Mouse (Mus musculus) hindbrain, embryonic 10.5 days (tissue): ENCODE data around the gene Lrrc25. TPM values are rescaled to one million over a fixed set of nuclear protein-coding genes. Genes with fewer than 3 reads are reported as not detected.

Source experiments
- DNase-seq: peaks from one replicate; pipeline ENCODE4 v3.0.0-alpha.2; 2017; ENCODE audit warnings: low spot score
- H3K27ac ChIP-seq: fragments of 300-500 bp; sonication (generic); 2 replicates; pipeline ENCODE4 v1.5.1; 2016; ENCODE audit warnings: mild to moderate bottlenecking, moderate library complexity
- H3K27me3 ChIP-seq: fragments of 300-500 bp; sonication (generic); 2 replicates; pipeline ENCODE4 v1.6.1; 2016; ENCODE audit warnings: mild to moderate bottlenecking; ENCODE audit not compliant: poor library complexity, insufficient read depth, severe bottlenecking
- H3K36me3 ChIP-seq: fragments of 300-500 bp; sonication (generic); 2 replicates; pipeline ENCODE4 v1.6.1; 2016; ENCODE audit warnings: mild to moderate bottlenecking, moderate library complexity
- H3K4me1 ChIP-seq: fragments of 300-500 bp; sonication (generic); replicated peaks from 2 replicates; pipeline ENCODE4 v1.6.1; 2016; ENCODE audit warnings: mild to moderate bottlenecking
- H3K4me3 ChIP-seq: fragments of 300-500 bp; sonication (generic); 2 replicates; pipeline ENCODE4 v1.5.1; 2016; ENCODE audit warnings: mild to moderate bottlenecking, moderate library complexity
- H3K9me3 ChIP-seq: fragments of 300-500 bp; sonication (generic); 2 replicates; pipeline ENCODE4 v1.6.1; 2016; ENCODE audit warnings: mild to moderate bottlenecking, moderate library complexity
- WGBS: fragments of 180-500 bp; shearing (Covaris S2); methylation state at CpG from one replicate; pipeline ENCODE4 v1.1.7; 2016; 5-methylcytosine and 5-hydroxymethylcytosine counted together
- polyA plus RNA-seq: library from polyadenylated mRNA; unstranded; fragments of >200 nt; fragmentation: Nextera tagmentation; extraction: Ambion mirVana; gene quantifications from 2 replicates; pipeline ENCODE4 v1.2.1, GENCODE M21; 2016

Lrrc25 gene
- polyA plus RNA-seq, 1 experiment from 2014 or later, result 1.6 TPM

DNA sequence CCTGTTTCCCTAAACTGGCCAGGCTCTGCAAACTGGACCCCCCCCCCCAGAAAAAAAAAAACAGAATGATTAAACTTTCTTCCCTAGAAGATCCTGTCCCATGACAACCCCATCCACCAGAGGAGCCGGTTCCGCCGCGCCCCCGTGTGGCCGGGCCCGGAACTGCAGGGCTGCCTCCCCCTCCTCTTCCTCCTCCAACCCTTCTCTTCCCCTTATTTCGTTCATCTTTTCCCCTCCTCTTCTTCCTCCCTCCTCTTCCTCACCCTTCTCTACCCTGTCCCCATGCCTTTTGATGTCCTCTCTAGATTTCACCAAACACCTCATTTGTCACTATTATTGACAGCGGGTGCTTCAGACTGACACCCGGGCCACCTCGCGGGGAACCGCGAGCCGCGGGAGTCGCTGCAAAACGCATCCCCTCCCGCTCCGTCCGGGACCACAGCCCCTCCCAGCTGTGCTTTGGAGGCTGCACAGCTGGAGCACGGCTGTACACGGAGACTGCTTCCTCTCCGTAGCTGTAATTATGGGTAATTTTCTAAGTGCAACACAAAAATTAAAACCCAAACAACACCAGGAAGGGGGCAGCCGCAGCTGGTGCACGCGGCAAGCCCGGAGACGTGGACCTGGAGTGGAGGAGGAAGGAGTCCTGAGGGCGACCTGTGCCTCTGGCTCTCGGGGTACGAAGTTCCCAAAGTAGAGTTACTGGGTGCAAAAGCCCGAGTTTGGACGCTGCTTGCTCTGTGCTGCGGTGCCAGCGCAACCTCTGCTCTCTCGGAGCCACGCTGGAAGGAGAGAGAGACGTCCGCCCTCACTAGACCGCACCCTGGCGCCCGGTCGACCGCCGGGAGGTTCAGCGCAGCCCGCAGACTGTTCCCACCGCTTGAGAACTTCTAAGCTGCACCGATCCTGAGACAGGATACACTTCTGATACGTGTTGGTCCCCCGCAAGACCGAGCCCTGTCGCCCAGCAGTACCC, 4.9 kb upstream of the Lrrc25 start:
- under 1% methylated on average over 54 of the region's 54 CpGs for WGBS
- H3K4me1 ChIP-seq, result peaks cover 67% of the 10 kb centered on the region
- no peaks in the 10 kb centered on the region for H3K36me3 ChIP-seq
- peak; percentile 90 for DNase-seq
- peak overlapping the region; percentile 94 for H3K27ac ChIP-seq
- peak overlapping the region; percentile 80 for H3K4me3 ChIP-seq
- H3K27me3 ChIP-seq, result peaks cover 31% of the 10 kb centered on the region
- no peaks in the 10 kb centered on the region for H3K9me3 ChIP-seq

DNA sequence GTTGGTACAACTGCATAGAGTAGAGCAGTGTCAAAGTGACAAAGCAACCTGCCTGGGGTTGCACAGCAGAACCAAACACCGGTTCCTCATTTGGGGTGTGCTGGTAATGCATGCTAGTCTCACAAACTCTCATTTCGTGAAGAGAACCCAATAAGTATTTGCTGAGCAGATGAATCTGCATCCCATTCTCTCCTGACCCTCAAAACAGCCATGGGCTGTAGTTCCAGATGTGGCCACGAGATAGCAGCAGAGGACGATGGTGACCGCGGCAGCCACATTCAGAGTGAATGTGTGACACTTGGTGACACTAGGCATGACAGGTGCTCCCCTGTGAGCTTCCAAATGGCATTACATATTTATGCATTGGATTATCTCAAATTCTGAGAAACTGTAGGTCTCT, 4.1 kb upstream of the Lrrc25 start:
- peak overlapping the region; percentile 94 for H3K27ac ChIP-seq
- H3K4me1 ChIP-seq, result peaks cover 63% of the 10 kb centered on the region
- H3K27me3 ChIP-seq, result peaks cover 25% of the 10 kb centered on the region
- H3K36me3 ChIP-seq, result no peaks in the 10 kb centered on the region
- DNase-seq, result peak; percentile 90
- no peaks in the 10 kb centered on the region for H3K9me3 ChIP-seq
- WGBS, result 2% methylated on average over 6 of the region's 6 CpGs
- peak overlapping the region; percentile 80 for H3K4me3 ChIP-seq

DNA sequence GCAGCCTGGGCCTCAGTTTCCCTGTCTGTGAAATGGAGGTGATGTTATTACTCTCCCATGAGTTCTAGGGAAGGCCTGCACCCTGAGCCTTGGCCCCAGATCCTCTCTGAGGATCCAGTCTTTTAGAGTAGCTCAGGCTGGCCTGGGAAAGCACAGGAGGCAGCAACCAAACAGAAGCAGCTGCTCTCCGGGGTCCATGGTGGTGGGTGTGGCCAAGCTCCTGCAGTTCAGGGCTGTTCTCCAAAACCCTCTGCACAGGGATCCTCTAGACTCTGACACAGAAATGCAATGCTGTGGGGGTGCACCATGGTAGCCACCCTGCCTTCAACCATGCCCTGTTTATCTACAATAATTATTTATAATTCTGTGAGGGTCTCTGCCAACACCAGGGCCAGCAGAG, 2.2 kb upstream of the Lrrc25 start:
- no peak for DNase-seq
- peaks cover 13% of the 10 kb centered on the region for H3K27me3 ChIP-seq
- no peak overlapping the region for H3K4me3 ChIP-seq
- no peaks in the 10 kb centered on the region for H3K9me3 ChIP-seq
- H3K4me1 ChIP-seq, result peaks cover 58% of the 10 kb centered on the region
- no peak overlapping the region for H3K27ac ChIP-seq
- WGBS, result 20% methylated on average over 1 of the region's 1 CpGs
- H3K36me3 ChIP-seq, result no peaks in the 10 kb centered on the region

DNA sequence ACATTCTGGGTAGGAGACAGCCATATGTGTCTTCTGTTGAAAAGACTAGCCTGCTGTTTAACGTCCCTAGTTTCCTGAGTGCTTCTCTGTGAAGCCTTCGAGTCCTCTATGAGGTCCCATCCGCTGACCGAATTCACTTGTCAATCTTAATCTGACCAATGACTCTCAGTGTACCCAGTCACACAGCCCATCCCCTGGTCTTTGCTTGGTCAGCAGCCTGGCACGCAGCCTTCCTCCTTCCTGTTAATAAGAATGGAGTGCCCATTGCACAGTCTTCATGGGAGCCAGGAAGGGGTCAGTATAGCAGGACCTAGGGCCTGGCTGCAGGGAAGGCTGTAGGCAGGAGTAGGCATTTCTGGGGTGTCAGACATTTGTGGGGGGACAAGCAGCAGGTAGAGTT, 1.5 kb upstream of the Lrrc25 start:
- peaks cover 56% of the 10 kb centered on the region for H3K4me1 ChIP-seq

GRCm38 (mm10) chr8:70615281-70615680, 674 bp upstream of the Lrrc25 start:
- peaks cover 48% of the 10 kb centered on the region for H3K4me1 ChIP-seq

More for the DNA sequence above, 1.5 kb upstream of the Lrrc25 start:
- no peak for DNase-seq
- Histone ChIP-seq H3K27ac (0 out of 2 replicates have a peak overlapping the region, but pooled peaks have one; percentile 16), H3K36me3 (no peaks in the 10 kb centered on the region), H3K9me3 (no peaks in the 10 kb centered on the region), H3K4me3 (no peak overlapping the region), H3K27me3 (peaks cover 6% of the 10 kb centered on the region)
- 77% methylated on average over 5 of the region's 5 CpGs for WGBS

DNA sequence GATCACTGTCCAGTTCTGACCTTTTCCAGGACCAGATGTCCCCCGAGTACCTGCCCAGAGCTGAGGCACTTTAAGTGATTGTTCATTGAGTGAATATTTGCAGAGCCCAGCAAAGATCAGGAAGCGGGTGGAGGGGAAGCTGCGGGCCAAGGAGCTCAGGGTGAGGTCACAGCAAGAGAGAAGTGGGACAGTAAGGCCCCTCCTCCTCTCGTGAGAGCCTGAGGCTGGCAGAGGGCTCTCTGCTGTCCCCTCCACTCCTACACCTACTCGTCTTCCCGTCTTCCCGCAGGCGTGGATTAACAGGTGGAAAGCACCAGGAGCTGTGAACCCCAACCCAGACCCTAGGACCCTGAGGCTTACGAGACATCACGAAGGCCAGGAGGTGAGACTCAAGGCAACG, 690 bp downstream of the Lrrc25 start:
- DNase-seq, result no peak
- no peak overlapping the region for H3K4me3 ChIP-seq
- no peak overlapping the region for H3K27ac ChIP-seq
- no peaks in the 10 kb centered on the region for H3K36me3 ChIP-seq
- peaks cover 42% of the 10 kb centered on the region for H3K4me1 ChIP-seq
- no peaks in the 10 kb centered on the region for H3K9me3 ChIP-seq
- peaks cover 19% of the 10 kb centered on the region for H3K27me3 ChIP-seq
- 65% methylated on average over 11 of the region's 11 CpGs for WGBS

More at GRCm38 (mm10) chr8:70615281-70615680, 674 bp upstream of the Lrrc25 start:
- WGBS, result 87% methylated on average over 8 of the region's 8 CpGs
- H3K27me3 ChIP-seq, result peaks cover 8% of the 10 kb centered on the region
- H3K4me3 ChIP-seq, result no peak overlapping the region
- no peak overlapping the region for H3K27ac ChIP-seq
- H3K36me3 ChIP-seq, result no peaks in the 10 kb centered on the region
- no peak for DNase-seq
- H3K9me3 ChIP-seq, result no peaks in the 10 kb centered on the region

DNA sequence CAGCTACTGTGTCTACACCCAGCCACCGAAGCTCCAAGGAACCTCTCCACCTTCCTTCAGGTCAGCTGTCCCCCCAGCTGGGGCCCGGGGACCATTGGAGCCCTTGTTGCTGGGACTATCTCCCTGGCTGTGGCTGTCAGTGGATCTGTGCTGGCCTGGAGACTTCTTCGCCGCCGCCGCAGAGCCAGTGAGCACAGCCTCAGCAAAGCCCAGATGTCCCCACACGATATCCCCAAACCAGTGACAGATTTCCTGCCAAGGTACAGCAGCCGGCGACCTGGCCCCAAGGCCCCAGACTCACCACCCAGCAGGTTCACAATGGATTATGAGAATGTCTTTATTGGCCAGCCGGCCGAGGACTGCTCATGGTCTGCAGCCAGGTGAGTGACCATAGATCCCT, 2.0 kb downstream of the Lrrc25 start:
- peaks cover 32% of the 10 kb centered on the region for H3K27me3 ChIP-seq
- no peak for DNase-seq
- peak overlapping the region; percentile 64 for H3K27ac ChIP-seq
- 85% methylated on average over 11 of the region's 11 CpGs for WGBS
- H3K4me1 ChIP-seq, result peaks cover 39% of the 10 kb centered on the region
- H3K9me3 ChIP-seq, result no peaks in the 10 kb centered on the region
- H3K36me3 ChIP-seq, result no peaks in the 10 kb centered on the region
- H3K4me3 ChIP-seq, result no peak overlapping the region; the same call in 1 of the 2 replicates

DNA sequence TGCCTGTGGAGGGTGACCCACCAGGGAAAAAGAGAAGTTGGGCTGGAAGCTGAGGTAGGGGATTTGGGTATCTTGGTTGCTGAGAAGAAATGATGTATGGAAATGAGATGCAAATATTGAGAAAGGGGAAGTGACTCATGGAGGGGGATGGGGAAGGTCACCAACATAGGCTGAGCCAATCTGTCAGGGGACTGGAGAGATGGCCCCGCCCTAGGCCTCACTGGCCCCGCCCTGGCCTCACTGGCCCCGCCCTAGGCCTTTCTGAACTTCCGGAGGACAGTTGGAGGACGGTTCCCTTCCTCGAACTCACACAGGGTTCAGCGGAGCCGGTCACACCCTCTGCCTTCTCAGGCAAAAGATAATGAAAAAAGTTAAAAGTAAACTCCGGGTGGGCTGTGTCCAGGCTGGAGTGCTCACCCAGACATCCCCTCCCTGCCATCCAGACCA, 3.0 kb downstream of the Lrrc25 start:
- H3K4me1 ChIP-seq, result peaks cover 34% of the 10 kb centered on the region
- no peaks in the 10 kb centered on the region for H3K9me3 ChIP-seq
- H3K27ac ChIP-seq, result peak overlapping the region; percentile 64
- WGBS, result 30% methylated on average over 9 of the region's 9 CpGs
- H3K27me3 ChIP-seq, result peaks cover 35% of the 10 kb centered on the region
- no peak overlapping the region for H3K4me3 ChIP-seq
- peak; percentile 62 for DNase-seq
- H3K36me3 ChIP-seq, result no peaks in the 10 kb centered on the region

DNA sequence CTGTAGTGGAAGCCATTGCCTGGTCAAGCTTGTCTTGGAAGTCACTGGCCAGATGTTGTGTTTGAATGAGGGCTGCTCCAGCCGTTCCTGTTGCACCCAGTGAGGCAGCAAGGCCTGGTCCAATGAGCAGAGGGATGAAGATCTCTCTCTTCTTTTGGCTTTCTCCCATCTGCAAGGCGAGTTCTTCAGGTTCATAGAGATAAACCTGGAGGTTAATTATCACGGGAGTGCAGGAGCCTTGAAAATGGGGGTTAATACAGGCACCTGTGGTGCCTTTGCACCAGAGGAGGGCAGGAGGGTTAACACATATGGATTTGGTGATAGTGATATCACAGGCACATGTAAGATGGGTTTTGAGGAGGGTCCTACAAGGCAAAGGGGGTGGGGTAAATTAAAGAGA, 6.3 kb downstream of the Lrrc25 start:
- no peak for DNase-seq
- H3K4me3 ChIP-seq, result no peak overlapping the region
- peaks cover 30% of the 10 kb centered on the region for H3K4me1 ChIP-seq
- peaks cover 35% of the 10 kb centered on the region for H3K27me3 ChIP-seq
- WGBS, result 61% methylated on average over 3 of the region's 3 CpGs
- no peaks in the 10 kb centered on the region for H3K36me3 ChIP-seq
- no peaks in the 10 kb centered on the region for H3K9me3 ChIP-seq
- no peak overlapping the region for H3K27ac ChIP-seq

GRCm38 (mm10) chr8:70625104-70625503, 9.1 kb downstream of the Lrrc25 start:
- 0 out of 2 replicates have a peak overlapping the region, but pooled peaks have one; percentile 23 for H3K27ac ChIP-seq
- H3K4me3 ChIP-seq, result no peak overlapping the region
- WGBS, result 27% methylated on average over 5 of the region's 5 CpGs
- H3K36me3 ChIP-seq, result no peaks in the 10 kb centered on the region
- peak; percentile 66 for DNase-seq
- no peaks in the 10 kb centered on the region for H3K9me3 ChIP-seq
- peaks cover 26% of the 10 kb centered on the region for H3K4me1 ChIP-seq
- peaks cover 34% of the 10 kb centered on the region for H3K27me3 ChIP-seq

DNA sequence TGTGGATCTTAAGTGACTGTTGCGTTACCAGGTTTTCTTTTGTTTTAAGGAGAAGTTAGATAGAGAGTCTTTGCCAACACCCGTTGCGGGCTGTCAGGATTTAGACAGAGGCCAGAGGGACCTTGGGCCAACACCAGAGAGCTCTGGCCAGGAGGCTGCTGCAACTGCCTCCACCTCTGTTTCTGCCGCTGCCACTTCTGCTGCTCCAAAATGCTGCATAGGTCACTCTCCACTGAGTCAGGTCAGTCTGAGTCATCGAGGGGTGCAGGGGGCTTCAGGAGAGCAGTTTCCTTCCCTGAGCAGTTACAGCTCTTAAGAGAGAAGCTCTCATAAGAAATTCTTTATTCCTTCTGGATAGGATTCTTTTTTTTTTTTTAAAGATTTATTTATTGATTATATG, 11.1 kb downstream of the Lrrc25 start:
- H3K27ac ChIP-seq, result no peak overlapping the region
- no peak for DNase-seq
- H3K4me1 ChIP-seq, result peaks cover 37% of the 10 kb centered on the region
- H3K4me3 ChIP-seq, result no peak overlapping the region
- H3K9me3 ChIP-seq, result no peaks in the 10 kb centered on the region
- H3K27me3 ChIP-seq, result peaks cover 34% of the 10 kb centered on the region
- no peaks in the 10 kb centered on the region for H3K36me3 ChIP-seq
- WGBS, result 88% methylated on average over 5 of the region's 5 CpGs

DNA sequence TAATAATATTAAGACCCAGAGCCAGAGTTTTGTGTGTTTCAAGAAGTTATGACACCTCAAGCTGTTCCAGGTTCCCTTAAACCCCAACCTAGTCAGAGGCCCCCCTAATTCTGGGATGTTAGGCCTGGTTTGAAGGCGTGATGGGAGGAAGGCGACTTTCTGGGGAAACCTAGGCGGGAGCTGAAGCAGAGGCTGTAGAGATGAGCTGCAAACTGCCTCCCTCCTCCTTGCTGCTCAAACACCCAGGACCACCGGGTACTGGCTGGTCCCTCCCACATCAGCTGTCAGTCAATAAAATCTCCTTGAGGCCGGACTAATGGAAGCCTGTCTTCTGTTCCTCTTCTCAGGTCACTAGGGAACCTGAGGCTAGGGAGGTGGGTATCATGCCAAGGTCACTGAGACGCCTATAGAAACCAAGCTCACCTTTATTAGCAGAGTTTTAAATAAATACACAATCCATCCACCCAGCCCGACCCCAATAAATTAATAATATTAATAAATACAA, 13.1 kb downstream of the Lrrc25 start:
- Histone ChIP-seq H3K4me3 (peak overlapping the region; percentile 54), H3K27me3 (peaks cover 38% of the 10 kb centered on the region), H3K9me3 (no peaks in the 10 kb centered on the region), H3K36me3 (no peaks in the 10 kb centered on the region), H3K27ac (peak overlapping the region; percentile 83), H3K4me1 (peaks cover 37% of the 10 kb centered on the region)
- WGBS, result 58% methylated on average over 7 of the region's 7 CpGs
- no peak for DNase-seq
